9 mouse cellular contexts compared by ENCODE assay signal in genomic region chr6:83750171-83750684, GRCm38 (mm10). TPM values are rescaled to one million over a fixed set of nuclear protein-coding genes. Genes with fewer than 3 reads are reported as not detected.
DNase-seq lines count a peak whose midpoint lies in the region; ATAC-seq and TF ChIP-seq lines count a peak whose summit lies in the region.
"Had no signal": no experiment of that assay in that cellular context is flagged by ENCODE, and none has a peak within 500 bp of the region (broad histone marks: within the 10 kb centered on the region; RNA-seq: fewer than 3 reads in every experiment).

No protein-coding gene starts in this region.

- no peak for TF ChIP-seq EP300 in heart, postnatal 0 days (IDR thresholded peaks at IDR 0.05; ENCODE audit: low read depth)

- no peak for ATAC-seq in heart, postnatal 0 days (ENCODE audit: insufficient read depth, low read depth)
- ATAC-seq in limb, embryonic 11.5 days (ENCODE audit: insufficient number of reproducible peaks, low FRiP score, low TSS enrichment, low read depth), result no peak
- no peak for ATAC-seq in midbrain, embryonic 16.5 days

- H3K27ac ChIP-seq in heart, postnatal 0 days (ENCODE audit: low read depth), result no peak overlapping the region
- no peak overlapping the region for H3K27ac ChIP-seq in limb, embryonic 11.5 days (replicated peaks; ENCODE audit: low read depth, low read length)
- H3K27ac ChIP-seq in midbrain, embryonic 16.5 days (ENCODE audit: low read length), result no peak overlapping the region

- no peaks in the 10 kb centered on the region for H3K36me3 ChIP-seq in heart, postnatal 0 days (replicated peaks; ENCODE audit: control insufficient read depth, insufficient read depth, low read length)
- H3K36me3 ChIP-seq in limb, embryonic 11.5 days (ENCODE audit: control insufficient read depth, insufficient read depth, low read length), result no peaks in the 10 kb centered on the region
- no peaks in the 10 kb centered on the region for H3K36me3 ChIP-seq in midbrain, embryonic 16.5 days (ENCODE audit: control insufficient read depth, insufficient read depth, low read length)

- TF ChIP-seq CTCF in heart, postnatal 0 days (IDR thresholded peaks at IDR 0.05; ENCODE audit: low read depth), result peak; percentile 84

- no peak overlapping the region for H3K9ac ChIP-seq in heart, postnatal 0 days (replicated peaks; ENCODE audit: low read depth, low read length)
- no peak overlapping the region for H3K9ac ChIP-seq in limb, embryonic 11.5 days (ENCODE audit: low read length)
- no peak overlapping the region; the same call in 1 of the 2 replicates for H3K9ac ChIP-seq in midbrain, embryonic 16.5 days (ENCODE audit: low read depth, low read length)

- 8% methylated on average over 11 of the region's 11 CpGs for WGBS in heart, postnatal 0 days
- WGBS in limb, embryonic 11.5 days, result 10% methylated on average over 11 of the region's 11 CpGs
- 10% methylated on average over 11 of the region's 11 CpGs for WGBS in midbrain, embryonic 16.5 days

- H3K4me2 ChIP-seq in heart, postnatal 0 days (ENCODE audit: low read depth, low read length), result 0 out of 2 replicates have a peak overlapping the region, but pooled peaks have one; percentile 7
- peak overlapping the region; percentile 24; the same call in 1 of the 2 replicates for H3K4me2 ChIP-seq in limb, embryonic 11.5 days (ENCODE audit: low read depth, severe bottlenecking)
- 0 out of 2 replicates have a peak overlapping the region, but pooled peaks have one; percentile 10 for H3K4me2 ChIP-seq in midbrain, embryonic 16.5 days (ENCODE audit: low read length)

- peak; percentile 54 to 75 for DNase-seq in left cerebral cortex, adult 18-20 months (ENCODE audit: low spot score in 2 of 2)
- DNase-seq in left cerebral cortex, adult 11 months (ENCODE audit: low spot score), result no peak
- peak; percentile 54 for DNase-seq in MN1 (ENCODE audit: low spot score)
- DNase-seq in embryo, embryonic 10.5 days (ENCODE audit: low spot score), result peak; percentile 89
- DNase-seq in heart, postnatal 0 days (ENCODE audit: low spot score), result peak; percentile 31
- peak; percentile 87 for DNase-seq in limb, embryonic 11.5 days (ENCODE audit: low spot score)
- peak; percentile 32 to 77 for DNase-seq in thymus, postnatal 10 days (ENCODE audit: low spot score in 2 of 2)

- no peaks in the 10 kb centered on the region for H3K9me3 ChIP-seq in heart, postnatal 0 days (replicated peaks; ENCODE audit: control insufficient read depth, low read length)
- no peaks in the 10 kb centered on the region for H3K9me3 ChIP-seq in limb, embryonic 11.5 days (ENCODE audit: control insufficient read depth, low read length)
- no peaks in the 10 kb centered on the region for H3K9me3 ChIP-seq in midbrain, embryonic 16.5 days (replicated peaks; ENCODE audit: control insufficient read depth, low read length, poor library complexity, severe bottlenecking)

- H3K4me3 ChIP-seq in heart, postnatal 0 days (ENCODE audit: low read depth, low read length), result no peak overlapping the region
- no peak overlapping the region for H3K4me3 ChIP-seq in limb, embryonic 11.5 days (ENCODE audit: low read depth, low read length)
- H3K4me3 ChIP-seq in midbrain, embryonic 16.5 days (ENCODE audit: low read depth, low read length), result no peak overlapping the region

- peaks cover 28% of the 10 kb centered on the region for H3K27me3 ChIP-seq in heart, postnatal 0 days (ENCODE audit: control insufficient read depth, insufficient read depth, low read length)
- H3K27me3 ChIP-seq in limb, embryonic 11.5 days (ENCODE audit: control insufficient read depth, insufficient read depth, low read length), result no peaks in the 10 kb centered on the region
- H3K27me3 ChIP-seq in midbrain, embryonic 16.5 days (ENCODE audit: control insufficient read depth, insufficient read depth, low read depth, low read length), result no peaks in the 10 kb centered on the region; the same call in none of the 2 replicates

- no peaks in the 10 kb centered on the region for H3K4me1 ChIP-seq in heart, postnatal 0 days (ENCODE audit: control insufficient read depth, insufficient read depth)
- peaks cover 5% of the 10 kb centered on the region; the same call in 1 of the 2 replicates for H3K4me1 ChIP-seq in limb, embryonic 11.5 days (ENCODE audit: control insufficient read depth, insufficient read depth, low read length)
- no peaks in the 10 kb centered on the region for H3K4me1 ChIP-seq in midbrain, embryonic 16.5 days (ENCODE audit: control insufficient read depth, insufficient read depth, low read length)

RNA-seq across cellular contexts. Expression of gene Atp6v1b1, which starts 7.4 kb away (rescaled TPM):
- total RNA-seq in left cerebral cortex, adult 18-20 months (2021), result under 1 TPM in 1 of 2 experiments, not detected in 1; 0.65 TPM
- 0.15 and 4.1 TPM in 2 replicates for total RNA-seq in heart, postnatal 0 days (2014; rRNA removed; ENCODE audit: low replicate concordance)
- polyA plus RNA-seq in heart, postnatal 0 days (2015; fragmentation: Nextera tagmentation; extraction: Ambion mirVana), result 0.10 TPM in 1 of 2 replicates, not detected in the other
- polyA plus RNA-seq in limb, embryonic 11.5 days (2014; fragmentation: Nextera tagmentation; extraction: Ambion mirVana), result 0.27 TPM in 1 of 2 replicates, not detected in the other
- polyA plus RNA-seq in midbrain, embryonic 16.5 days (2015; fragmentation: Nextera tagmentation; extraction: Ambion mirVana), result not detected in 2 replicates
- polyA plus RNA-seq: neural tube, embryonic 14.5 days had no signal

RNA-seq across cellular contexts. Expression of gene Ankrd53, which starts 12.2 kb away (rescaled TPM):
- total RNA-seq in left cerebral cortex, adult 18-20 months (2021), result not detected
- not detected in 2 replicates for total RNA-seq in heart, postnatal 0 days (2014; rRNA removed; ENCODE audit: low replicate concordance)
- 0.16 TPM in 2 replicates for polyA plus RNA-seq in heart, postnatal 0 days (2015; fragmentation: Nextera tagmentation; extraction: Ambion mirVana)
- 0.16 TPM in 1 of 2 replicates, not detected in the other for polyA plus RNA-seq in limb, embryonic 11.5 days (2014; fragmentation: Nextera tagmentation; extraction: Ambion mirVana)
- polyA plus RNA-seq in midbrain, embryonic 16.5 days (2015; fragmentation: Nextera tagmentation; extraction: Ambion mirVana), result 0.25 and 0.29 TPM in 2 replicates

RNA-seq across cellular contexts. Expression of gene Tex261, which starts 25.4 kb away (rescaled TPM):
- total RNA-seq in left cerebral cortex, adult 18-20 months (2021), result 10 to 100 TPM; 45.9 TPM
- total RNA-seq in heart, postnatal 0 days (2014; rRNA removed; ENCODE audit: low replicate concordance), result 78.9 and 85.9 TPM in 2 replicates
- polyA plus RNA-seq in heart, postnatal 0 days (2015; fragmentation: Nextera tagmentation; extraction: Ambion mirVana), result 102 and 109 TPM in 2 replicates
- polyA plus RNA-seq in limb, embryonic 11.5 days (2014; fragmentation: Nextera tagmentation; extraction: Ambion mirVana), result 62.2 and 63.8 TPM in 2 replicates
- polyA plus RNA-seq in midbrain, embryonic 16.5 days (2015; fragmentation: Nextera tagmentation; extraction: Ambion mirVana), result 62.8 and 69.3 TPM in 2 replicates

RNA-seq across cellular contexts. Expression of gene Vax2, which starts 39.2 kb away (rescaled TPM):
- not detected for total RNA-seq in left cerebral cortex, adult 18-20 months (2021)
- not detected in 2 replicates for total RNA-seq in heart, postnatal 0 days (2014; rRNA removed; ENCODE audit: low replicate concordance)
- not detected in 2 replicates for polyA plus RNA-seq in heart, postnatal 0 days (2015; fragmentation: Nextera tagmentation; extraction: Ambion mirVana)
- polyA plus RNA-seq in limb, embryonic 11.5 days (2014; fragmentation: Nextera tagmentation; extraction: Ambion mirVana), result 1.5 and 2.7 TPM in 2 replicates
- polyA plus RNA-seq in midbrain, embryonic 16.5 days (2015; fragmentation: Nextera tagmentation; extraction: Ambion mirVana), result 0.16 TPM in 1 of 2 replicates, not detected in the other
- polyA plus RNA-seq: neural tube, embryonic 14.5 days had no signal

RNA-seq across cellular contexts. Expression of gene Nagk, which starts 44.6 kb away (rescaled TPM):
- total RNA-seq in left cerebral cortex, adult 18-20 months (2021), result 10 to 100 TPM; 53.9 to 56.1 TPM
- 44.3 and 50.9 TPM in 2 replicates for total RNA-seq in heart, postnatal 0 days (2014; rRNA removed; ENCODE audit: low replicate concordance)
- 65.3 and 70.9 TPM in 2 replicates for polyA plus RNA-seq in heart, postnatal 0 days (2015; fragmentation: Nextera tagmentation; extraction: Ambion mirVana)
- 23.6 and 25.8 TPM in 2 replicates for polyA plus RNA-seq in limb, embryonic 11.5 days (2014; fragmentation: Nextera tagmentation; extraction: Ambion mirVana)
- 112 and 122 TPM in 2 replicates for polyA plus RNA-seq in midbrain, embryonic 16.5 days (2015; fragmentation: Nextera tagmentation; extraction: Ambion mirVana)
